Mouse (Mus musculus) adrenal gland, postnatal 10 days (tissue): Measurements from ENCODE around the gene Cenpc1. TPM values are rescaled to one million over a fixed set of nuclear protein-coding genes. Genes with fewer than 3 reads are reported as not detected.

Experiments used
- DNase-seq: peaks from one replicate; pipeline ENCODE4 v3.0.0; 2021; ENCODE audit warnings: mixed read lengths
- long read RNA-seq, 2 experiments: library from polyadenylated mRNA; stranded (forward); transcript quantifications; one replicate each; pipeline ENCODE4 v2.0.0; 2021
- total RNA-seq, 2 experiments: library from RNA; stranded (reverse); gene quantifications; 2 replicates each; pipeline ENCODE4 v1.2.3; 2021

Cenpc1 gene
- total RNA-seq, result 10 to 100 TPM; 13.5 to 18.4 TPM
- long read RNA-seq, experiment 1, partial matches to known transcripts, result 0 of 6 reads
- long read RNA-seq, experiment 1, other reads (novel, unspliced or antisense), result 3 of 6 reads
- long read RNA-seq, experiment 2, transcript Cenpc1-201 (19 exons, 3,192 nt), result major isoform, 7 of 9 reads
- long read RNA-seq, experiment 2, partial matches to known transcripts, result 0 of 9 reads
- long read RNA-seq, experiment 2, other reads (novel, unspliced or antisense), result 2 of 9 reads

GRCm38 (mm10) chr5:86065101-86065875 lies at the start of gene Cenpc1:
Gene Cenpc1, minus strand, starts transcription at chr5:86065583.
- DNase-seq, result peak; percentile 97

GRCm38 (mm10) chr5:86113997-86114396 lies 48.6 kb upstream of the Cenpc1 start:
- no peak for DNase-seq

GRCm38 (mm10) chr5:86113037-86113436 lies 47.7 kb upstream of the Cenpc1 start:
- peak; percentile 12 for DNase-seq

- no peak for DNase-seq
Measured at GRCm38 (mm10) chr5:86111074-86111473, 45.7 kb upstream of the Cenpc1 start.

GRCm38 (mm10) chr5:86106610-86107009 lies 41.2 kb upstream of the Cenpc1 start:
- no peak for DNase-seq

- DNase-seq, result no peak
Measured at GRCm38 (mm10) chr5:86102176-86102575, 36.8 kb upstream of the Cenpc1 start.

GRCm38 (mm10) chr5:86100621-86101020 lies 35.2 kb upstream of the Cenpc1 start:
- no peak for DNase-seq

GRCm38 (mm10) chr5:86098988-86099387 lies 33.6 kb upstream of the Cenpc1 start:
- no peak for DNase-seq

GRCm38 (mm10) chr5:86094754-86095153 lies 29.4 kb upstream of the Cenpc1 start:
- DNase-seq, result no peak

GRCm38 (mm10) chr5:86086751-86087150 lies 21.4 kb upstream of the Cenpc1 start:
- DNase-seq, result no peak

GRCm38 (mm10) chr5:86084979-86085378 lies 19.6 kb upstream of the Cenpc1 start:
- DNase-seq, result no peak

- DNase-seq, result no peak
Measured at GRCm38 (mm10) chr5:86083987-86084386, 18.6 kb upstream of the Cenpc1 start.

GRCm38 (mm10) chr5:86078720-86079334 lies 13.4 kb upstream of the Cenpc1 start:
- no peak for DNase-seq

- DNase-seq, result no peak
Measured at GRCm38 (mm10) chr5:86072756-86073386, 7.5 kb upstream of the Cenpc1 start.

GRCm38 (mm10) chr5:86071538-86071937 lies 6.2 kb upstream of the Cenpc1 start, which contains the start of gene Stap1:
Gene Stap1, plus strand, starts transcription at chr5:86071746.
- no peak for DNase-seq

- DNase-seq, result no peak
Measured at GRCm38 (mm10) chr5:86069121-86069520, 3.7 kb upstream of the Cenpc1 start.

- DNase-seq, result peak; percentile 9
Measured at GRCm38 (mm10) chr5:86068451-86068850, 3.1 kb upstream of the Cenpc1 start.

GRCm38 (mm10) chr5:86066551-86066929 lies 1.2 kb upstream of the Cenpc1 start:
- DNase-seq, result peak; percentile 92

- no peak for DNase-seq
Measured at GRCm38 (mm10) chr5:86065876-86066550, 630 bp upstream of the Cenpc1 start.

- DNase-seq, result no peak
Measured at GRCm38 (mm10) chr5:86063501-86063900, 1.9 kb downstream of the Cenpc1 start.

GRCm38 (mm10) chr5:86029820-86030219 lies 35.6 kb downstream of the Cenpc1 start:
- no peak for DNase-seq
